Mouse (Mus musculus) lung, adult 2 months (tissue): ENCODE measurements around the gene Dner. TPM values are rescaled to one million over a fixed set of nuclear protein-coding genes. Genes with fewer than 3 reads are reported as not detected.

ENCODE experiments used
- DNase-seq: peaks from one replicate; pipeline ENCODE4 v3.0.0; 2022
- H3K4me1 ChIP-seq: fragments of 200-500 bp; 2 replicates; pipeline ENCODE4 v1.6.1; 2011; ENCODE audit warnings: low read length; ENCODE audit not compliant: control insufficient read depth, insufficient read depth
- H3K4me3 ChIP-seq: fragments of 200-500 bp; replicated peaks from 2 replicates; pipeline ENCODE3; 2011; ENCODE audit warnings: low read depth, mild to moderate bottlenecking, control low read depth, low read length; ENCODE audit errors: extremely low read depth
- CTCF ChIP-seq: fragments of 200-500 bp; IDR thresholded peaks from 2 replicates; pipeline ENCODE4 v1.5.1; 2011; ENCODE audit warnings: mild to moderate bottlenecking, low read length, control low read depth; ENCODE audit not compliant: insufficient read depth
- POLR2A ChIP-seq: fragments of 200-500 bp; IDR thresholded peaks from 2 replicates; pipeline ENCODE4 v1.6.1; 2011; ENCODE audit warnings: low read depth, mild to moderate bottlenecking, control low read depth, low read length, borderline replicate concordance; ENCODE audit errors: extremely low read depth
- WGBS: fragments of 180-500 bp; shearing (Covaris S2); methylation state at CpG from one replicate; pipeline ENCODE4 v1.1.7; 2018; 5-methylcytosine and 5-hydroxymethylcytosine counted together
- polyA plus RNA-seq: library from polyadenylated mRNA; depleted of rRNA; stranded (reverse); fragments of >200 nt; gene quantifications from 2 replicates; pipeline ENCODE4 v1.2.3, GENCODE M21; 2012

The Dner gene
- polyA plus RNA-seq, 1 experiment = 1.5 TPM

GRCm38 (mm10) chr1:84550065-84550368, 146.0 kb downstream of the Dner start:
- WGBS = 59% methylated on average over 2 of the region's 2 CpGs
- Histone ChIP-seq H3K4me1 (no peaks in the 10 kb centered on the region), H3K4me3 (no peak overlapping the region)
- DNase-seq = no peak
- no peak for TF ChIP-seq POLR2A
- no peak for TF ChIP-seq CTCF

- no peak overlapping the region for H3K4me3 ChIP-seq
- H3K4me1 ChIP-seq = no peaks in the 10 kb centered on the region
- 31% methylated on average over 2 of the region's 2 CpGs for WGBS
- TF ChIP-seq CTCF = no peak
- no peak for TF ChIP-seq POLR2A
- DNase-seq = no peak
These were observed 146.5 kb downstream of the Dner start for GRCm38 (mm10) chr1:84549367-84550064.

GRCm38 (mm10) chr1:84536069-84536468, 160.0 kb downstream of the Dner start:
- Histone ChIP-seq H3K4me3 (no peak overlapping the region), H3K4me1 (no peaks in the 10 kb centered on the region)
- TF ChIP-seq POLR2A (no peak), CTCF (no peak)
- WGBS = 62% methylated on average over 4 of the region's 4 CpGs
- DNase-seq = no peak

- WGBS = 66% methylated on average over 3 of the region's 3 CpGs
- DNase-seq = no peak
- Histone ChIP-seq H3K4me1 (no peaks in the 10 kb centered on the region), H3K4me3 (no peak overlapping the region)
- TF ChIP-seq POLR2A (no peak), CTCF (no peak)
These were observed 170.5 kb downstream of the Dner start for GRCm38 (mm10) chr1:84525514-84525913.

- DNase-seq = no peak
- TF ChIP-seq POLR2A = no peak
- TF ChIP-seq CTCF = no peak
- no peaks in the 10 kb centered on the region for H3K4me1 ChIP-seq
- WGBS = 72% methylated on average over 4 of the region's 4 CpGs
- no peak overlapping the region for H3K4me3 ChIP-seq
These were observed 171.6 kb downstream of the Dner start for GRCm38 (mm10) chr1:84524413-84524812.

- no peak for DNase-seq
- TF ChIP-seq CTCF (no peak), POLR2A (no peak)
- H3K4me1 ChIP-seq = no peaks in the 10 kb centered on the region
- no peak overlapping the region for H3K4me3 ChIP-seq
- WGBS = 63% methylated on average over 4 of the region's 4 CpGs
These were observed 173.1 kb downstream of the Dner start for GRCm38 (mm10) chr1:84522963-84523280.

GRCm38 (mm10) chr1:84522256-84522962, 173.6 kb downstream of the Dner start:
- H3K4me1 ChIP-seq = no peaks in the 10 kb centered on the region
- TF ChIP-seq POLR2A (no peak), CTCF (no peak)

GRCm38 (mm10) chr1:84518347-84518746, 177.7 kb downstream of the Dner start:
- no peak overlapping the region for H3K4me3 ChIP-seq
- TF ChIP-seq CTCF = no peak
- no peak for TF ChIP-seq POLR2A
- no peak for DNase-seq
- 72% methylated on average over 4 of the region's 4 CpGs for WGBS
- no peaks in the 10 kb centered on the region for H3K4me1 ChIP-seq

More at GRCm38 (mm10) chr1:84522256-84522962, 173.6 kb downstream of the Dner start:
- no peak overlapping the region for H3K4me3 ChIP-seq
- no peak for DNase-seq
- 61% methylated on average over 4 of the region's 4 CpGs for WGBS

- DNase-seq = no peak
- Histone ChIP-seq H3K4me1 (no peaks in the 10 kb centered on the region), H3K4me3 (no peak overlapping the region)
- 50% methylated on average over 3 of the region's 3 CpGs for WGBS
- TF ChIP-seq CTCF (no peak), POLR2A (no peak)
These were observed 182.8 kb downstream of the Dner start for GRCm38 (mm10) chr1:84513201-84513600.

GRCm38 (mm10) chr1:84508510-84508909, 187.5 kb downstream of the Dner start:
- H3K4me1 ChIP-seq = no peaks in the 10 kb centered on the region
- TF ChIP-seq CTCF = no peak
- no peak for TF ChIP-seq POLR2A
- WGBS = 65% methylated on average over 1 of the region's 1 CpGs
- H3K4me3 ChIP-seq = no peak overlapping the region
- no peak for DNase-seq
